Mouse (Mus musculus) frontal cortex, postnatal 14 days (tissue): ENCODE measurements around the gene G430095P16Rik.

Source experiments
- DNase-seq, 2 experiments: peaks; one replicate each; pipeline ENCODE4 v3.0.0; 2022; ENCODE audit warnings: low spot score in 2 of 2

The G430095P16Rik gene

GRCm38 (mm10) chr8:84702963-84703465 lies 19.8 kb upstream of the G430095P16Rik start:
- DNase-seq, result peak in 1 of 2 experiments; percentile 5

GRCm38 (mm10) chr8:84703466-84704249 lies 19.1 kb upstream of the G430095P16Rik start:
- DNase-seq, result peak in 1 of 2 experiments; percentile 8

GRCm38 (mm10) chr8:84704356-84704755 lies 18.5 kb upstream of the G430095P16Rik start:
- DNase-seq, result peak in 1 of 2 experiments; percentile 59

- no peak for DNase-seq
These were observed 17.7 kb upstream of the G430095P16Rik start for GRCm38 (mm10) chr8:84704867-84705831.

GRCm38 (mm10) chr8:84705960-84706359 lies 16.8 kb upstream of the G430095P16Rik start:
- no peak for DNase-seq

GRCm38 (mm10) chr8:84706610-84707266 lies 16.1 kb upstream of the G430095P16Rik start:
- DNase-seq, result no peak

- DNase-seq, result no peak
These were observed 15.4 kb upstream of the G430095P16Rik start for GRCm38 (mm10) chr8:84707267-84707883.

GRCm38 (mm10) chr8:84708071-84708541 lies 14.7 kb upstream of the G430095P16Rik start:
- no peak for DNase-seq

GRCm38 (mm10) chr8:84708774-84709475 lies 13.9 kb upstream of the G430095P16Rik start:
- DNase-seq, result peak; percentile 84 to 85

GRCm38 (mm10) chr8:84709931-84710330 lies 12.9 kb upstream of the G430095P16Rik start:
- DNase-seq, result no peak

- no peak for DNase-seq
These were observed 11.5 kb upstream of the G430095P16Rik start for GRCm38 (mm10) chr8:84711312-84711711.

- DNase-seq, result no peak
These were observed 10.7 kb upstream of the G430095P16Rik start for GRCm38 (mm10) chr8:84711933-84712758.

- DNase-seq, result no peak
These were observed 10.1 kb upstream of the G430095P16Rik start for GRCm38 (mm10) chr8:84712759-84713120.

GRCm38 (mm10) chr8:84713381-84713780 lies 9.4 kb upstream of the G430095P16Rik start:
- no peak for DNase-seq

GRCm38 (mm10) chr8:84714161-84714560 lies 8.6 kb upstream of the G430095P16Rik start:
- no peak for DNase-seq

GRCm38 (mm10) chr8:84715893-84716468 lies 6.8 kb upstream of the G430095P16Rik start:
- DNase-seq, result no peak

- no peak for DNase-seq
These were observed 6.0 kb upstream of the G430095P16Rik start for GRCm38 (mm10) chr8:84716790-84717189.

- no peak for DNase-seq
These were observed 4.3 kb upstream of the G430095P16Rik start for GRCm38 (mm10) chr8:84718476-84718875.
